Mouse (Mus musculus): ENCODE measurements around the gene Ppp1r13b.

Ppp1r13b gene

GRCm38 (mm10) chr12:111833457-111833856, 74.5 kb downstream of the Ppp1r13b start:
- in situ Hi-C loops (cut with MboI; ENCODE audit: unreplicated experiment in 2 of 2) = no loop called here

GRCm38 (mm10) chr12:111832643-111833042, 75.3 kb downstream of the Ppp1r13b start:
- in situ Hi-C loops (cut with MboI; ENCODE audit: unreplicated experiment in 2 of 2) = no loop called here

GRCm38 (mm10) chr12:111830375-111830774, 77.5 kb downstream of the Ppp1r13b start:
- in situ Hi-C loops (cut with MboI; ENCODE audit: unreplicated experiment in 2 of 2) = no loop called here

GRCm38 (mm10) chr12:111829954-111830353, 78.0 kb downstream of the Ppp1r13b start:
- in situ Hi-C loops (cut with MboI; ENCODE audit: unreplicated experiment in 2 of 2) = no loop called here

- in situ Hi-C loops (cut with MboI; ENCODE audit: unreplicated experiment in 2 of 2) = no loop called here
These were observed 78.5 kb downstream of the Ppp1r13b start for GRCm38 (mm10) chr12:111829447-111829846.

- in situ Hi-C loops (cut with MboI; ENCODE audit: unreplicated experiment in 2 of 2) = no loop called here
These were observed 80.4 kb downstream of the Ppp1r13b start for GRCm38 (mm10) chr12:111827556-111827955.

- in situ Hi-C loops (cut with MboI; ENCODE audit: unreplicated experiment in 2 of 2) = no loop called here
These were observed 86.0 kb downstream of the Ppp1r13b start for GRCm38 (mm10) chr12:111821931-111822330.

GRCm38 (mm10) chr12:111820708-111821107, 87.2 kb downstream of the Ppp1r13b start:
- in situ Hi-C loops (cut with MboI; ENCODE audit: unreplicated experiment in 2 of 2) = no loop called here

GRCm38 (mm10) chr12:111819936-111820335, 88.0 kb downstream of the Ppp1r13b start:
- in situ Hi-C loops (cut with MboI; ENCODE audit: unreplicated experiment in 2 of 2) = no loop called here

GRCm38 (mm10) chr12:111817991-111818390, 89.9 kb downstream of the Ppp1r13b start:
- in situ Hi-C loops (cut with MboI; ENCODE audit: unreplicated experiment in 2 of 2) = no loop called here

- in situ Hi-C loops (cut with MboI; ENCODE audit: unreplicated experiment in 2 of 2) = no loop called here
These were observed 90.9 kb downstream of the Ppp1r13b start for GRCm38 (mm10) chr12:111816967-111817366.

- in situ Hi-C loops (cut with MboI; ENCODE audit: unreplicated experiment in 2 of 2) = no loop called here
These were observed 91.4 kb downstream of the Ppp1r13b start for GRCm38 (mm10) chr12:111816528-111816927.

GRCm38 (mm10) chr12:111814769-111815762, 92.8 kb downstream of the Ppp1r13b start:
- in situ Hi-C loops (cut with MboI; ENCODE audit: unreplicated experiment in 2 of 2) = no loop called here

- in situ Hi-C loops (cut with MboI; ENCODE audit: unreplicated experiment in 2 of 2) = no loop called here
These were observed 93.9 kb downstream of the Ppp1r13b start, which contains the start of the genes Xrcc3 and Zfyve21 for GRCm38 (mm10) chr12:111813766-111814617. Xrcc3 (minus strand) TSS chr12:111813873. Zfyve21 (plus strand) TSS chr12:111814170.

- in situ Hi-C loops (cut with MboI; ENCODE audit: unreplicated experiment in 2 of 2) = no loop called here
These were observed 94.7 kb downstream of the Ppp1r13b start for GRCm38 (mm10) chr12:111813111-111813765.

- in situ Hi-C loops (cut with MboI; ENCODE audit: unreplicated experiment in 2 of 2) = no loop called here
These were observed 95.3 kb downstream of the Ppp1r13b start for GRCm38 (mm10) chr12:111812611-111813010.

- in situ Hi-C loops (cut with MboI; ENCODE audit: unreplicated experiment in 2 of 2) = no loop called here
These were observed 95.8 kb downstream of the Ppp1r13b start for GRCm38 (mm10) chr12:111812075-111812474.

- in situ Hi-C loops (cut with MboI; ENCODE audit: unreplicated experiment in 2 of 2) = no loop called here
These were observed 98.1 kb downstream of the Ppp1r13b start for GRCm38 (mm10) chr12:111809762-111810161.

GRCm38 (mm10) chr12:111808775-111809174, 99.1 kb downstream of the Ppp1r13b start:
- in situ Hi-C loops (cut with MboI; ENCODE audit: unreplicated experiment in 2 of 2) = no loop called here

GRCm38 (mm10) chr12:111803538-111803937, 104.4 kb downstream of the Ppp1r13b start:
- in situ Hi-C loops (cut with MboI; ENCODE audit: unreplicated experiment in 2 of 2) = no loop called here
